Mouse (Mus musculus) heart, adult 2 months (tissue): ENCODE measurements at regions not wholly inside any gene's neighbourhood (a gene's known extent, or its start where the extent isn't known, plus 50 kb on each side); places are given as distances from the start of the nearest gene placed in this dataset.

Experiments used
- DNase-seq, 2 experiments: peaks; one replicate each; pipeline ENCODE4 v3.0.0; 2021
- H3K27ac ChIP-seq: fragments of 200-600 bp; 2 replicates; pipeline ENCODE4 v1.8.1; 2022
- H3K27me3 ChIP-seq: fragments of 200-500 bp; 2 replicates; pipeline ENCODE4 v1.6.1; 2012; ENCODE audit warnings: mild to moderate bottlenecking, low read length, inconsistent platforms, mixed read lengths; ENCODE audit not compliant: control insufficient read depth, insufficient read depth
- H3K36me3 ChIP-seq: fragments of 200-500 bp; 2 replicates; pipeline ENCODE4 v1.6.1; 2012; ENCODE audit warnings: low read length, inconsistent platforms; ENCODE audit not compliant: control insufficient read depth, insufficient read depth
- H3K4me1 ChIP-seq: fragments of 200-500 bp; 2 replicates; pipeline ENCODE4 v1.6.1; 2011; ENCODE audit warnings: low read length; ENCODE audit not compliant: control insufficient read depth, insufficient read depth
- H3K4me3 ChIP-seq: fragments of 200-600 bp; 2 replicates; pipeline ENCODE4 v1.8.1; 2022
- H3K79me2 ChIP-seq: fragments of 200-500 bp; replicated peaks from 2 replicates; pipeline ENCODE4 v1.6.1; 2012; ENCODE audit warnings: mild to moderate bottlenecking, inconsistent platforms, low read length, moderate library complexity, mixed read lengths; ENCODE audit not compliant: control insufficient read depth, insufficient read depth
- H3K9ac ChIP-seq: fragments of 200-500 bp; 2 replicates; pipeline ENCODE4 v1.6.1; 2012; ENCODE audit warnings: low read depth, mild to moderate bottlenecking, control low read depth, inconsistent platforms, low read length, mixed read lengths
- CTCF ChIP-seq: fragments of 200-600 bp; IDR thresholded peaks from 2 replicates; pipeline ENCODE4 v1.8.1; 2022; ENCODE audit warnings: antibody characterized with exemption, mild to moderate bottlenecking, moderate library complexity
- EP300 ChIP-seq: fragments of 200-500 bp; IDR thresholded peaks from 2 replicates; pipeline ENCODE4 v1.6.1; 2011; ENCODE audit warnings: low read depth, low read length, control low read depth; ENCODE audit not compliant: insufficient read depth
- POLR2A ChIP-seq: fragments of 200-500 bp; IDR thresholded peaks from 2 replicates; pipeline ENCODE4 v1.6.1; 2011; ENCODE audit warnings: mild to moderate bottlenecking, low read depth, low read length, control low read depth; ENCODE audit not compliant: insufficient read depth
- WGBS: fragments of 180-500 bp; shearing (Covaris S2); methylation state at CpG from one replicate; pipeline ENCODE4 v1.1.7; 2018; 5-methylcytosine and 5-hydroxymethylcytosine counted together
- intact Hi-C: fragments of 180-260 bp; cut with DNase I; formaldehyde crosslinking; loops from one replicate; pipeline ENCODE4 v1.15.1; 2025

GRCm38 (mm10) chr14:9003034-9003433 is 337.0 kb upstream of the 4930452B06Rik start:
- no peak overlapping the region for H3K4me3 ChIP-seq
- no peak overlapping the region for H3K27ac ChIP-seq
- intact Hi-C loops, result loop anchor here (5.0 kb wide), 1 partner anchor 51 kb away; no protein-coding TSS in a partner anchor
- no peaks in the 10 kb centered on the region for H3K27me3 ChIP-seq
- no peak overlapping the region for H3K9ac ChIP-seq
- WGBS, result 57% methylated on average over 2 of the region's 2 CpGs
- H3K36me3 ChIP-seq, result peaks cover 3% of the 10 kb centered on the region; the same call in 1 of the 2 replicates
- peaks cover 2% of the 10 kb centered on the region for H3K4me1 ChIP-seq
- TF ChIP-seq EP300 (no peak), CTCF (no peak), POLR2A (no peak)
- no peaks in the 10 kb centered on the region for H3K79me2 ChIP-seq
- DNase-seq, result no peak

GRCm38 (mm10) chr14:9000408-9001092 is 334.5 kb upstream of the 4930452B06Rik start:
- Histone ChIP-seq H3K4me1 (peaks cover 2% of the 10 kb centered on the region), H3K9ac (no peak overlapping the region), H3K27ac (peak overlapping the region; percentile 51), H3K4me3 (no peak overlapping the region), H3K27me3 (no peaks in the 10 kb centered on the region), H3K79me2 (no peaks in the 10 kb centered on the region), H3K36me3 (peaks cover 3% of the 10 kb centered on the region; the same call in 1 of the 2 replicates)
- intact Hi-C loops, result loop anchor here (5.0 kb wide), 1 partner anchor 48 kb away; no protein-coding TSS in a partner anchor
- WGBS, result 28% methylated on average over 3 of the region's 3 CpGs
- TF ChIP-seq POLR2A (no peak), CTCF (no peak), EP300 (no peak)
- DNase-seq, result peak in 1 of 2 experiments; percentile 31

GRCm38 (mm10) chr14:8999815-9000214 is 333.8 kb upstream of the 4930452B06Rik start:
- Histone ChIP-seq H3K4me3 (no peak overlapping the region), H3K79me2 (no peaks in the 10 kb centered on the region), H3K9ac (no peak overlapping the region), H3K4me1 (peaks cover 2% of the 10 kb centered on the region), H3K27me3 (no peaks in the 10 kb centered on the region), H3K27ac (no peak overlapping the region), H3K36me3 (peaks cover 3% of the 10 kb centered on the region; the same call in 1 of the 2 replicates)
- TF ChIP-seq CTCF (no peak), EP300 (no peak), POLR2A (no peak)
- intact Hi-C loops, result loop anchor here (5.0 kb wide), 1 partner anchor 48 kb away; no protein-coding TSS in a partner anchor
- DNase-seq, result no peak
- 98% methylated on average over 1 of the region's 1 CpGs for WGBS

GRCm38 (mm10) chr14:8993421-8993820 is 327.4 kb upstream of the 4930452B06Rik start:
- H3K9ac ChIP-seq, result no peak overlapping the region
- no peak overlapping the region for H3K4me3 ChIP-seq
- intact Hi-C loops, result no loop called here
- no peaks in the 10 kb centered on the region for H3K36me3 ChIP-seq
- H3K79me2 ChIP-seq, result no peaks in the 10 kb centered on the region
- H3K27me3 ChIP-seq, result no peaks in the 10 kb centered on the region
- H3K27ac ChIP-seq, result no peak overlapping the region
- WGBS, result 97% methylated on average over 1 of the region's 1 CpGs
- TF ChIP-seq EP300 (no peak), POLR2A (no peak), CTCF (no peak)
- DNase-seq, result no peak
- no peaks in the 10 kb centered on the region for H3K4me1 ChIP-seq

GRCm38 (mm10) chr14:8985086-8985793 is 319.2 kb upstream of the 4930452B06Rik start:
- Histone ChIP-seq H3K79me2 (no peaks in the 10 kb centered on the region), H3K4me1 (no peaks in the 10 kb centered on the region), H3K9ac (no peak overlapping the region), H3K4me3 (no peak overlapping the region), H3K36me3 (no peaks in the 10 kb centered on the region), H3K27me3 (no peaks in the 10 kb centered on the region), H3K27ac (no peak overlapping the region)
- DNase-seq, result no peak
- 73% methylated on average over 4 of the region's 4 CpGs for WGBS
- intact Hi-C loops, result no loop called here
- no peak for TF ChIP-seq POLR2A
- no peak for TF ChIP-seq CTCF
- TF ChIP-seq EP300, result no peak

- WGBS, result 64% methylated on average over 2 of the region's 2 CpGs
- Histone ChIP-seq H3K4me3 (no peak overlapping the region), H3K36me3 (no peaks in the 10 kb centered on the region), H3K27me3 (no peaks in the 10 kb centered on the region), H3K27ac (no peak overlapping the region), H3K79me2 (no peaks in the 10 kb centered on the region), H3K9ac (no peak overlapping the region), H3K4me1 (no peaks in the 10 kb centered on the region)
- intact Hi-C loops, result no loop called here
- no peak for DNase-seq
- no peak for TF ChIP-seq EP300
- no peak for TF ChIP-seq POLR2A
- no peak for TF ChIP-seq CTCF
These were observed 295.5 kb upstream of the 4930452B06Rik start for GRCm38 (mm10) chr14:8961554-8961953.
